Mouse (Mus musculus) E14TG2a.4 (cell line): Measurements from ENCODE around the gene Fryl.
A peak's percentile ranks its signal among the peaks of the same experiment; 100 is the strongest.

Source experiments
- H3K27me3 ChIP-seq: 2 replicates; pipeline ENCODE4 v1.6.1; 2014; ENCODE audit warnings: low read length, control low read depth; ENCODE audit not compliant: insufficient read depth
- H3K36me3 ChIP-seq: 2 replicates; pipeline ENCODE4 v1.6.1; 2014; ENCODE audit warnings: low read length, control low read depth; ENCODE audit not compliant: insufficient read depth
- H3K4me1 ChIP-seq: replicated peaks from 2 replicates; pipeline ENCODE4 v1.6.1; 2014; ENCODE audit warnings: low read depth, low read length, control low read depth
- H3K4me3 ChIP-seq: replicated peaks from 2 replicates; pipeline ENCODE4 v1.5.1; 2014; ENCODE audit warnings: mild to moderate bottlenecking, low read length
- H3K9me3 ChIP-seq: 2 replicates; pipeline ENCODE4 v1.6.1; 2014; ENCODE audit warnings: low read length, control low read depth
- CTCF ChIP-seq: conservative IDR thresholded peaks from 2 replicates; pipeline ENCODE4 v1.5.1; 2014; ENCODE audit warnings: low read length
- NANOG ChIP-seq: IDR thresholded peaks from 2 replicates; pipeline ENCODE4 v1.6.1; 2014; ENCODE audit warnings: borderline replicate concordance, low read length, mixed read lengths
- POU5F1 ChIP-seq: IDR thresholded peaks from 2 replicates; pipeline ENCODE4 v1.6.1; 2014; ENCODE audit warnings: low read length, borderline replicate concordance

Gene Fryl

GRCm38 (mm10) chr5:73182191-73182590, 74.2 kb downstream of the Fryl start:
- TF ChIP-seq POU5F1 (no peak), NANOG (no peak), CTCF (no peak)
- Histone ChIP-seq H3K36me3 (peaks cover 6% of the 10 kb centered on the region; the same call in 1 of the 2 replicates), H3K4me3 (no peak overlapping the region), H3K27me3 (no peaks in the 10 kb centered on the region), H3K4me1 (peaks cover 8% of the 10 kb centered on the region), H3K9me3 (no peaks in the 10 kb centered on the region)

DNA sequence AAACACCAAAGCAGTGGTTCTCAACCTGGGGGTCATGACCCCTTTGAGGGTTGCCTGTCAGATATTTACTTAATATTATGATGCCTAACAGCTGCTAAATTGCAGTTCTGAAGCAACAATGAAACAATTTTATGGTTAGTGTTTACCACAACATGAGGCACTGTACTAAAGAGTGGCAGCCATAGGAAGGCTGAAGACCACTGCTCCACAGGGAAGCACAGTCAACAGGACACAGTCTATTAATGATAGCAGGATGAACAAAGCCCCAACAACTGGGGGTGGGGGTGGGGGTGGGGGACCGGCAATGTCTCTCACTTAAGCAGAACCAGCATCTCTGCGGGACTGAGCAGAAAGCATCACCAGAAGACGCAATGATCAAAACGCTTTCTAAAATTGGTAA, 80.1 kb downstream of the Fryl start:
- no peaks in the 10 kb centered on the region for H3K9me3 ChIP-seq
- TF ChIP-seq POU5F1 (no peak), CTCF (no peak), NANOG (no peak)
- peaks cover 46% of the 10 kb centered on the region for H3K4me1 ChIP-seq
- H3K4me3 ChIP-seq: no peak overlapping the region
- no peaks in the 10 kb centered on the region for H3K27me3 ChIP-seq
- H3K36me3 ChIP-seq: peaks cover 6% of the 10 kb centered on the region; the same call in 1 of the 2 replicates

DNA sequence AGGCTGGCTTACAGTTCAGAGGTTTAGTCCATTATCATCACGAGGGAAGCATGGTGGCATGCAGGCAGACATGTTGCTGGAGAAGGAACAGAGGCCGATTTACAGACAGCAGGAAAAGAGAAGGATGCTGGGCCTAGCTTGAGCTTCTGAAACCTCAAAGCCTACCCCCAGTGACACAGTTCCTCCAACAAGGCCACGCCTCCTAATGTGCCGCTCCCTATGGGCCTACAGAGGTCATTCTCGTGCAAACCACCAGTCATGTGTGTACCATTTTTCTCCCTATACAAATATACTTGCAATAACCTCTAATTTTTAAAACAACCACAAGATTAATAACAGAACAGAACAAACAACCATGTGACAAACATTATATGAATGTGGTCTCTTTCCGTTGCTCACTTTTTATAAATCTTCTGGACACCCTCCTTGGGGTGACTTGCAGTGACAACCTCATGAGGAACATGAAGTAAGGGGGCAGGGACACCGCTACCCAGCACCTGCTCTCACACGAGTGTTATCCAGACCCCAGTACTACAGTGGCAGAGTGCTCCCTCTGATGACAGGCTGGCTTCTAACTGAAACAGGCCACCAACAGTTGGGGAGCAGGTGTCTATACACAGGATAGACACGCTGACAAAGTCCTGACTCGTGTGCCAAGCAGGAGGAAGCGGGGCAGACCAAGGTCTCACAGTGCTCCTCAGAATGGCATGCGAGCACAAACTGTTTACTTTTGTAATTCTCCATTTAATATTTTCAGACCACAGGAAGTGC, 80.9 kb downstream of the Fryl start:
- TF ChIP-seq NANOG: no peak
- no peak for TF ChIP-seq POU5F1
- TF ChIP-seq CTCF: no peak

GRCm38 (mm10) chr5:73171876-73172480, 84.4 kb downstream of the Fryl start:
- no peaks in the 10 kb centered on the region for H3K36me3 ChIP-seq
- H3K27me3 ChIP-seq: no peaks in the 10 kb centered on the region
- H3K4me1 ChIP-seq: peaks cover 83% of the 10 kb centered on the region
- H3K9me3 ChIP-seq: no peaks in the 10 kb centered on the region
- no peak for TF ChIP-seq POU5F1
- TF ChIP-seq NANOG: peak; percentile 83
- no peak for TF ChIP-seq CTCF
- peak overlapping the region; percentile 21 for H3K4me3 ChIP-seq

More for the DNA sequence above, 80.9 kb downstream of the Fryl start:
- H3K4me1 ChIP-seq: peaks cover 53% of the 10 kb centered on the region
- no peak overlapping the region for H3K4me3 ChIP-seq
- H3K36me3 ChIP-seq: peaks cover 6% of the 10 kb centered on the region; the same call in 1 of the 2 replicates
- no peaks in the 10 kb centered on the region for H3K27me3 ChIP-seq
- H3K9me3 ChIP-seq: no peaks in the 10 kb centered on the region

DNA sequence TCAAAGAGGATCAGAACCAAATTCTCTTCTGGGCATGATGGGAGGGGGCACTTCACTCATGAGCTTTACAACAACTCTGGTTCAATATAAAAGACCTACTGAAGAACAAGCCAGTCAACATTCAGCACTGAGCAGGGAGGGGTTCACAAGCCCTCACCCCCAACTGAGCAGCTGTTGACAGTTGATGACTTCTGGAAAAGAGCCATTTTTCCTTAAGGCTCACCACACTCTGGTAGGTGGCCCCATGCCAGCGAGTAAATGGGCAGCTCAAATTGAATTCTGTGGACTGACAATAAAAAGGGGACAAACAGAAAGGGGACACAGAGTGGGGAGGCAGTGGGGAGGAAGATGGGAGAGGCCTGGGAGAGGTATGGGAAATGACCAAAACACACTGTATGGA, 85.2 kb downstream of the Fryl start:
- no peak overlapping the region; the same call in 1 of the 2 replicates for H3K4me3 ChIP-seq
- no peaks in the 10 kb centered on the region for H3K36me3 ChIP-seq
- H3K4me1 ChIP-seq: peaks cover 83% of the 10 kb centered on the region
- no peak for TF ChIP-seq CTCF
- peak; percentile 88 for TF ChIP-seq NANOG
- no peaks in the 10 kb centered on the region for H3K9me3 ChIP-seq
- H3K27me3 ChIP-seq: no peaks in the 10 kb centered on the region

DNA sequence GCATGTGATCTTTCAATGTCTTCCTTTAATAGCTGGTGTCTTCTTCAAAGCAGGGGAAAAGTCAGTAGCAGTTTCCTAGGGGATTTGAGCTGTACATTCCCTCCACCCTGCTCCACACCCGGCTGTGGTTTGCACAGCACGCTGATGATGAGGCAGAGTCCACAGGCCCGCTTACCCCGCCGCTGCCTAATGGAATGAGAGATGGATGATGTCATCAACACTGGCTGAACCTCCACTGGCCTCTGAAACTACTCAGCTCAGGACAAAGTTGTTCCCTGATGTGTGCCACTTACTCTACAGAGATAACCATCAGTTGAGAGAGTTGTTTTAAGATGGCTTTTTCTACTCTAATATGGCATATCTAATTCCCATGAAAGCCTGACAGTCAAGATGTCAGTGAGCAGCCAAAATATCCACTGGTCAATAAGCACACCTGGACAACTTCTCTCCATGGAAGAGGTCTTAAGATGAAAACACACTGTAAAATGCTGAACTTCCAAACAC, 87.6 kb downstream of the Fryl start:
- no peaks in the 10 kb centered on the region for H3K36me3 ChIP-seq
- peaks cover 3% of the 10 kb centered on the region for H3K9me3 ChIP-seq
- H3K27me3 ChIP-seq: no peaks in the 10 kb centered on the region
- peaks cover 78% of the 10 kb centered on the region for H3K4me1 ChIP-seq
- TF ChIP-seq POU5F1 (no peak), CTCF (no peak), NANOG (no peak)
- peak overlapping the region; percentile 55 for H3K4me3 ChIP-seq

DNA sequence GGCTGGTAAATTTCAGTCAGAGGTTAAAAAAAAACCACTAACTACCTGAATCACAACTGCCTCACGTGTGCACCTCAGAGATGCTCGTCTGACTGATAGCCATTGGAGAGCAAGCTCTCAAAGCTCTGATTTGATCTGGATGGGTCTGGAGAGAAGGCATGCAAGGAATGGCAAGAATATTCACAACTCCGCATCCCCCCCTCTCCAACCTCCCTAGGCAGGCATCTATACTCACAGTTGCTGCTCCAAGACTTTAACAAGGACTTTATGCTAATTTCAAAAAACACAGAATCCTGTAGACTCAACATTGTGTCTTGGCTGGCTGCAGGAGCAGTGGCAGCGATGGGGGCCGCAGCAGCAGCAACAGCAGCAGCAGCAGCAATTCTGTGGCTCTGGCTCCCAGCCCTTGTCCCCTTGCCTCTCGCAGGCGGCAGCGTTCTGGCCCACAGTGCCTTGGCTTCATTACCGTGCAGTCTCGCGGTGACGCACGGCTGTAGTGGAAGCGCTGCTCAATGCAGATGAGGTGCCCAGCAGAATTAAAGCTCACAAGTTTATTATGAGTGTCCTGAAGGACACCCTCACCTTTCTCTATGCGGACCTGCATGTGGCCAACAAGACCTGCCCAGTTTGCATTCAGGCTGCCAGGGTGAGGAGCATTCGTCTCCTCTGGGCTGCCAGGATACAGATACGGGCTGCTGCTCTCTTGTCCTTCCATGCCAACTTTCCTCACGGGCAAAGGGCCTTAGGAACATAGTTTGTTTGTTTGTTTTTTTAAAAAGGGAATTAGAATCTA, 88.2 kb downstream of the Fryl start:
- Histone ChIP-seq H3K27me3 (no peaks in the 10 kb centered on the region), H3K4me3 (peak overlapping the region; percentile 55), H3K9me3 (peaks cover 10% of the 10 kb centered on the region), H3K4me1 (peaks cover 73% of the 10 kb centered on the region), H3K36me3 (no peaks in the 10 kb centered on the region)
- no peak for TF ChIP-seq NANOG
- no peak for TF ChIP-seq POU5F1
- TF ChIP-seq CTCF: no peak

DNA sequence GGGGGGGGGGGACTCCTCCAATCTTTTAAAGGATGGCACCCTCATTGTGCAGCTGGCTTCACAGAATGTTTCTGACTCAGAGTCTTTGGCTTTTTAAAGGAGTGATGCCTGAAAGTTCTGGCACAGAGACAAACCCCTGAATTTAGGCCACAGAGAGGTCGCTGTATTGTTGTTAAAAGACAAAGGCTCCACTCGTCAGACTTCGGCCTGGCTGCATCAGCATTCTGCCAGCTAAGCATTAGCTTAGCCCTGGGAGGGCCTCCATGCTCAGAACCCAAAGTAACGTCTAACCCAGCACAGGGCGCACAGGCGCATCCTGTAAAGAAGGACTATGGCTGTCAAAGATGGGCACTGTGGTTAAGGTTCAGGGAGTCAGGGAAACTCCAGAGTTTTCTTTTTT, 92.4 kb downstream of the Fryl start:
- no peaks in the 10 kb centered on the region for H3K27me3 ChIP-seq
- H3K4me3 ChIP-seq: no peak overlapping the region
- TF ChIP-seq CTCF (no peak), NANOG (no peak), POU5F1 (no peak)
- H3K36me3 ChIP-seq: no peaks in the 10 kb centered on the region
- peaks cover 14% of the 10 kb centered on the region for H3K9me3 ChIP-seq
- peaks cover 42% of the 10 kb centered on the region for H3K4me1 ChIP-seq

DNA sequence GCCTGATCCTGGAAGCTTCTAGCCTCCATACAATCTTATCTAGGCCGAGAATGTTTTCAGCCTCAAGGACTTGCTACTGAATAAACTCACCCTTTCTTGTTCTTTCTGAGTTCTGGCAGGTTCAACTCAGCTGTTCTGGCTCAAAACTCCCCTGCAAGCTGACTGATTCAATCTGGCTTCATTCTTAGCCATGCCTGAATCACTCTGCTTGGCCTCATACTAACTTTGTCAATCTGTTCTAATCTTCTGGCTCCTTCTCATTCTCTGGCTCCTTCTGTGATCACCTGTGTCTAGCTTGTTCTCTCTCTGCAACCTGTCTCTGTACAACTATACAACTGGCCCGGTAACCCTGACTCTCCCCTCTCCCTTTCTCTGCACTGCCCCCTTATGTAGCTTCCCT, 93.9 kb downstream of the Fryl start:
- H3K36me3 ChIP-seq: no peaks in the 10 kb centered on the region
- no peaks in the 10 kb centered on the region for H3K27me3 ChIP-seq
- no peak overlapping the region for H3K4me3 ChIP-seq
- peaks cover 34% of the 10 kb centered on the region for H3K4me1 ChIP-seq
- TF ChIP-seq POU5F1 (no peak), CTCF (no peak), NANOG (no peak)
- H3K9me3 ChIP-seq: peaks cover 14% of the 10 kb centered on the region
